Mouse (Mus musculus) midbrain, embryonic 15.5 days (tissue): ENCODE data around the gene Utp14b. TPM values are rescaled to one million over a fixed set of nuclear protein-coding genes. Genes with fewer than 3 reads are reported as not detected.

Source experiments
- ATAC-seq: fragments of 200-750 bp; cut with Nextera tagmentation; replicated peaks from 2 replicates; pipeline ENCODE4 v1.8.0; 2017; ENCODE audit warnings: moderate TSS enrichment
- H3K27ac ChIP-seq: fragments of 300-500 bp; sonication (generic); 2 replicates; pipeline ENCODE4 v1.5.1; 2015; ENCODE audit warnings: mild to moderate bottlenecking, inconsistent platforms
- H3K27me3 ChIP-seq: fragments of 300-500 bp; sonication (generic); replicated peaks from 2 replicates; pipeline ENCODE4 v1.6.1; 2015; ENCODE audit warnings: inconsistent platforms
- H3K36me3 ChIP-seq: fragments of 300-500 bp; sonication (generic); replicated peaks from 2 replicates; pipeline ENCODE4 v1.6.1; 2015; ENCODE audit warnings: inconsistent platforms
- H3K4me1 ChIP-seq: fragments of 300-500 bp; sonication (generic); 2 replicates; pipeline ENCODE4 v1.6.1; 2015; ENCODE audit warnings: inconsistent platforms
- H3K4me2 ChIP-seq: fragments of 300-500 bp; sonication (generic); 2 replicates; pipeline ENCODE4 v1.6.1; 2015; ENCODE audit warnings: inconsistent platforms, mild to moderate bottlenecking, moderate library complexity
- H3K4me3 ChIP-seq: fragments of 300-500 bp; sonication (generic); 2 replicates; pipeline ENCODE4 v1.5.1; 2015; ENCODE audit warnings: mild to moderate bottlenecking, inconsistent platforms
- H3K9ac ChIP-seq: fragments of 300-500 bp; sonication (generic); 2 replicates; pipeline ENCODE4 v1.6.1; 2015; ENCODE audit warnings: mild to moderate bottlenecking, inconsistent platforms
- H3K9me3 ChIP-seq: fragments of 300-500 bp; sonication (generic); 2 replicates; pipeline ENCODE4 v1.6.1; 2016; ENCODE audit warnings: inconsistent platforms
- WGBS: fragments of 180-500 bp; shearing (Covaris S2); methylation state at CpG from one replicate; pipeline ENCODE4 v1.1.7; 2015; ENCODE audit warnings: mixed read lengths; 5-methylcytosine and 5-hydroxymethylcytosine counted together
- polyA plus RNA-seq: library from polyadenylated mRNA; unstranded; fragments of >200 nt; fragmentation: Nextera tagmentation; extraction: Ambion mirVana; gene quantifications from 2 replicates; pipeline ENCODE4 v1.2.1, GENCODE M21; 2015

The Utp14b gene
- polyA plus RNA-seq, 1 experiment from 2014 or later, result 2.2 TPM

GRCm38 (mm10) chr1:78657021-78657629, 713 bp upstream of the Utp14b start:
- 25% methylated on average over 22 of the region's 22 CpGs for WGBS
- peak overlapping the region; percentile 95 for H3K27ac ChIP-seq
- H3K4me2 ChIP-seq, result peak overlapping the region; percentile 67
- no peaks in the 10 kb centered on the region for H3K27me3 ChIP-seq
- peak overlapping the region; percentile 87 for H3K9ac ChIP-seq
- no peaks in the 10 kb centered on the region for H3K36me3 ChIP-seq
- no peak for ATAC-seq
- H3K4me3 ChIP-seq, result peak overlapping the region; percentile 65
- peaks cover 33% of the 10 kb centered on the region for H3K4me1 ChIP-seq
- no peaks in the 10 kb centered on the region for H3K9me3 ChIP-seq

GRCm38 (mm10) chr1:78658441-78659269, 817 bp downstream of the Utp14b start:
- Histone ChIP-seq H3K9me3 (no peaks in the 10 kb centered on the region), H3K4me1 (peaks cover 33% of the 10 kb centered on the region), H3K4me3 (peak overlapping the region; percentile 65), H3K27ac (peak overlapping the region; percentile 95), H3K9ac (peak overlapping the region; percentile 87), H3K36me3 (no peaks in the 10 kb centered on the region), H3K4me2 (peak overlapping the region; percentile 67), H3K27me3 (no peaks in the 10 kb centered on the region)
- ATAC-seq, result no peak
- 2% methylated on average over 20 of the region's 20 CpGs for WGBS

GRCm38 (mm10) chr1:78659270-78659823, 1.5 kb downstream of the Utp14b start:
- H3K27ac ChIP-seq, result 0 out of 2 replicates have a peak overlapping the region, but pooled peaks have one; percentile 95
- peak overlapping the region; percentile 87 for H3K9ac ChIP-seq
- H3K36me3 ChIP-seq, result peaks cover 1% of the 10 kb centered on the region; the same call in 1 of the 2 replicates
- no peaks in the 10 kb centered on the region for H3K27me3 ChIP-seq
- no peak for ATAC-seq
- WGBS, result 14% methylated on average over 4 of the region's 4 CpGs
- peak overlapping the region; percentile 65 for H3K4me3 ChIP-seq
- H3K9me3 ChIP-seq, result no peaks in the 10 kb centered on the region
- H3K4me1 ChIP-seq, result peaks cover 33% of the 10 kb centered on the region
- H3K4me2 ChIP-seq, result peak overlapping the region; percentile 67

GRCm38 (mm10) chr1:78664326-78664725, 6.5 kb downstream of the Utp14b start:
- ATAC-seq, result no peak
- no peaks in the 10 kb centered on the region for H3K9me3 ChIP-seq

GRCm38 (mm10) chr1:78665954-78666499, 8.2 kb downstream of the Utp14b start:
- no peak overlapping the region for H3K27ac ChIP-seq
- H3K4me3 ChIP-seq, result no peak overlapping the region
- H3K9ac ChIP-seq, result no peak overlapping the region
- ATAC-seq, result no peak
- H3K36me3 ChIP-seq, result peaks cover 21% of the 10 kb centered on the region; the same call in 1 of the 2 replicates
- H3K27me3 ChIP-seq, result no peaks in the 10 kb centered on the region
- peaks cover 5% of the 10 kb centered on the region; the same call in 1 of the 2 replicates for H3K4me1 ChIP-seq
- WGBS, result 96% methylated on average over 9 of the region's 9 CpGs
- H3K4me2 ChIP-seq, result no peak overlapping the region
- no peaks in the 10 kb centered on the region for H3K9me3 ChIP-seq

More at GRCm38 (mm10) chr1:78664326-78664725, 6.5 kb downstream of the Utp14b start:
- 85% methylated on average over 4 of the region's 4 CpGs for WGBS
- Histone ChIP-seq H3K9ac (no peak overlapping the region), H3K4me2 (no peak overlapping the region), H3K27ac (no peak overlapping the region), H3K36me3 (peaks cover 21% of the 10 kb centered on the region; the same call in 1 of the 2 replicates), H3K27me3 (no peaks in the 10 kb centered on the region), H3K4me3 (no peak overlapping the region), H3K4me1 (peaks cover 21% of the 10 kb centered on the region)

- ATAC-seq, result no peak
- Histone ChIP-seq H3K27ac (no peak overlapping the region), H3K36me3 (peaks cover 21% of the 10 kb centered on the region; the same call in 1 of the 2 replicates), H3K4me2 (no peak overlapping the region), H3K4me1 (no peaks in the 10 kb centered on the region), H3K9ac (no peak overlapping the region), H3K4me3 (no peak overlapping the region), H3K27me3 (no peaks in the 10 kb centered on the region), H3K9me3 (no peaks in the 10 kb centered on the region)
- WGBS, result 93% methylated on average over 1 of the region's 1 CpGs
These were observed 8.7 kb downstream of the Utp14b start for GRCm38 (mm10) chr1:78666585-78666984.

GRCm38 (mm10) chr1:78682291-78682690, 24.5 kb downstream of the Utp14b start:
- ATAC-seq, result no peak
- Histone ChIP-seq H3K27me3 (no peaks in the 10 kb centered on the region), H3K27ac (no peak overlapping the region), H3K36me3 (no peaks in the 10 kb centered on the region), H3K4me2 (no peak overlapping the region), H3K4me3 (no peak overlapping the region), H3K4me1 (no peaks in the 10 kb centered on the region), H3K9ac (no peak overlapping the region), H3K9me3 (no peaks in the 10 kb centered on the region)
- WGBS, result 92% methylated on average over 3 of the region's 3 CpGs

- no peaks in the 10 kb centered on the region for H3K27me3 ChIP-seq
- no peak overlapping the region for H3K9ac ChIP-seq
- no peak overlapping the region for H3K4me2 ChIP-seq
- H3K36me3 ChIP-seq, result no peaks in the 10 kb centered on the region
- no peak for ATAC-seq
- H3K4me3 ChIP-seq, result no peak overlapping the region
- no peak overlapping the region for H3K27ac ChIP-seq
- no peaks in the 10 kb centered on the region for H3K9me3 ChIP-seq
- WGBS, result 81% methylated on average over 8 of the region's 8 CpGs
- no peaks in the 10 kb centered on the region for H3K4me1 ChIP-seq
These were observed 26.3 kb downstream of the Utp14b start for GRCm38 (mm10) chr1:78684128-78684527.

GRCm38 (mm10) chr1:78686872-78687271, 29.0 kb downstream of the Utp14b start:
- peaks cover 3% of the 10 kb centered on the region; the same call in 1 of the 2 replicates for H3K36me3 ChIP-seq
- no peak overlapping the region for H3K4me2 ChIP-seq
- H3K9me3 ChIP-seq, result no peaks in the 10 kb centered on the region
- H3K4me1 ChIP-seq, result no peaks in the 10 kb centered on the region
- no peak overlapping the region for H3K4me3 ChIP-seq
- ATAC-seq, result no peak; the same call in 1 of the 2 replicates
- no peak overlapping the region for H3K27ac ChIP-seq
- H3K9ac ChIP-seq, result no peak overlapping the region
- H3K27me3 ChIP-seq, result no peaks in the 10 kb centered on the region

GRCm38 (mm10) chr1:78688149-78688548, 30.3 kb downstream of the Utp14b start:
- Histone ChIP-seq H3K27ac (no peak overlapping the region), H3K9ac (no peak overlapping the region), H3K4me2 (no peak overlapping the region), H3K4me3 (no peak overlapping the region), H3K4me1 (no peaks in the 10 kb centered on the region), H3K27me3 (no peaks in the 10 kb centered on the region), H3K36me3 (peaks cover 3% of the 10 kb centered on the region; the same call in 1 of the 2 replicates), H3K9me3 (no peaks in the 10 kb centered on the region)
- 86% methylated on average over 7 of the region's 7 CpGs for WGBS
- ATAC-seq, result no peak

- ATAC-seq, result no peak
- Histone ChIP-seq H3K4me2 (no peak overlapping the region), H3K4me1 (no peaks in the 10 kb centered on the region), H3K27ac (no peak overlapping the region), H3K9ac (no peak overlapping the region), H3K4me3 (no peak overlapping the region), H3K9me3 (no peaks in the 10 kb centered on the region), H3K27me3 (no peaks in the 10 kb centered on the region), H3K36me3 (peaks cover 19% of the 10 kb centered on the region; the same call in 1 of the 2 replicates)
- WGBS, result 92% methylated on average over 9 of the region's 9 CpGs
These were observed 36.8 kb downstream of the Utp14b start for GRCm38 (mm10) chr1:78694503-78695258.
